Mouse (Mus musculus): Measurements from ENCODE around the gene Ttc39b. TPM values are rescaled to one million over a fixed set of nuclear protein-coding genes. Genes with fewer than 3 reads are reported as not detected.

Gene Ttc39b
- polyA plus RNA-seq, 1 experiment from 2014 or later: 2.7 TPM

- 67% methylated on average over 5 of the region's 5 CpGs for WGBS
- ATAC-seq: no peak
- Histone ChIP-seq H3K9me3 (ENCODE audit: control insufficient read depth) (no peaks in the 10 kb centered on the region), H3K36me3 (ENCODE audit: control insufficient read depth, insufficient read depth) (no peaks in the 10 kb centered on the region), H3K4me3 (ENCODE audit: low read depth, low read length) (no peak overlapping the region), H3K9ac (ENCODE audit: low read depth, low read length) (no peak overlapping the region), H3K27me3 (replicated peaks; ENCODE audit: control insufficient read depth, insufficient read depth, low read length) (no peaks in the 10 kb centered on the region), H3K4me2 (replicated peaks; ENCODE audit: low read depth) (no peak overlapping the region), H3K4me1 (replicated peaks; ENCODE audit: control insufficient read depth, insufficient read depth, low read length) (no peaks in the 10 kb centered on the region), H3K27ac (ENCODE audit: low read depth, low read length) (no peak overlapping the region)
- no peak for TF ChIP-seq CTCF (IDR thresholded peaks at IDR 0.05; ENCODE audit: low read depth)
These were observed 100.9 kb downstream of the Ttc39b start for GRCm38 (mm10) chr4:83223197-83223596.

GRCm38 (mm10) chr4:83220761-83221557, 103.1 kb downstream of the Ttc39b start:
- 77% methylated on average over 13 of the region's 13 CpGs for WGBS
- Histone ChIP-seq H3K4me3 (ENCODE audit: low read depth, low read length) (no peak overlapping the region), H3K27me3 (replicated peaks; ENCODE audit: control insufficient read depth, insufficient read depth, low read length) (no peaks in the 10 kb centered on the region), H3K4me2 (replicated peaks; ENCODE audit: low read depth) (no peak overlapping the region), H3K4me1 (replicated peaks; ENCODE audit: control insufficient read depth, insufficient read depth, low read length) (no peaks in the 10 kb centered on the region), H3K36me3 (ENCODE audit: control insufficient read depth, insufficient read depth) (no peaks in the 10 kb centered on the region), H3K9ac (ENCODE audit: low read depth, low read length) (no peak overlapping the region), H3K27ac (ENCODE audit: low read depth, low read length) (no peak overlapping the region), H3K9me3 (ENCODE audit: control insufficient read depth) (no peaks in the 10 kb centered on the region)
- no peak for ATAC-seq
- no peak for TF ChIP-seq CTCF (IDR thresholded peaks at IDR 0.05; ENCODE audit: low read depth)

GRCm38 (mm10) chr4:83219253-83219652, 104.8 kb downstream of the Ttc39b start:
- no peak overlapping the region for H3K4me2 ChIP-seq (replicated peaks; ENCODE audit: low read depth)
- no peak for TF ChIP-seq CTCF (IDR thresholded peaks at IDR 0.05; ENCODE audit: low read depth)
- no peaks in the 10 kb centered on the region for H3K4me1 ChIP-seq (replicated peaks; ENCODE audit: control insufficient read depth, insufficient read depth, low read length)
- ATAC-seq: no peak
- no peaks in the 10 kb centered on the region for H3K9me3 ChIP-seq (ENCODE audit: control insufficient read depth)
- H3K4me3 ChIP-seq (ENCODE audit: low read depth, low read length): no peak overlapping the region
- 82% methylated on average over 5 of the region's 5 CpGs for WGBS
- H3K36me3 ChIP-seq (ENCODE audit: control insufficient read depth, insufficient read depth): no peaks in the 10 kb centered on the region
- H3K27ac ChIP-seq (ENCODE audit: low read depth, low read length): no peak overlapping the region
- no peak overlapping the region for H3K9ac ChIP-seq (ENCODE audit: low read depth, low read length)
- no peaks in the 10 kb centered on the region for H3K27me3 ChIP-seq (replicated peaks; ENCODE audit: control insufficient read depth, insufficient read depth, low read length)

GRCm38 (mm10) chr4:83217128-83217527, 106.9 kb downstream of the Ttc39b start:
- Histone ChIP-seq H3K4me3 (ENCODE audit: low read depth, low read length) (no peak overlapping the region), H3K4me1 (replicated peaks; ENCODE audit: control insufficient read depth, insufficient read depth, low read length) (no peaks in the 10 kb centered on the region), H3K27me3 (replicated peaks; ENCODE audit: control insufficient read depth, insufficient read depth, low read length) (no peaks in the 10 kb centered on the region), H3K9me3 (ENCODE audit: control insufficient read depth) (no peaks in the 10 kb centered on the region), H3K27ac (ENCODE audit: low read depth, low read length) (no peak overlapping the region), H3K9ac (ENCODE audit: low read depth, low read length) (no peak overlapping the region), H3K4me2 (replicated peaks; ENCODE audit: low read depth) (no peak overlapping the region), H3K36me3 (ENCODE audit: control insufficient read depth, insufficient read depth) (no peaks in the 10 kb centered on the region)
- whole genome bisulfite sequencing: 87% methylated on average over 5 of the region's 5 CpGs
- ATAC-seq: no peak
- TF ChIP-seq CTCF (IDR thresholded peaks at IDR 0.05; ENCODE audit: low read depth): no peak

GRCm38 (mm10) chr4:83216381-83216780, 107.7 kb downstream of the Ttc39b start:
- Histone ChIP-seq H3K27ac (ENCODE audit: low read depth, low read length) (no peak overlapping the region), H3K27me3 (replicated peaks; ENCODE audit: control insufficient read depth, insufficient read depth, low read length) (no peaks in the 10 kb centered on the region), H3K4me3 (ENCODE audit: low read depth, low read length) (no peak overlapping the region), H3K4me1 (replicated peaks; ENCODE audit: control insufficient read depth, insufficient read depth, low read length) (no peaks in the 10 kb centered on the region), H3K4me2 (replicated peaks; ENCODE audit: low read depth) (no peak overlapping the region), H3K9ac (ENCODE audit: low read depth, low read length) (no peak overlapping the region), H3K36me3 (ENCODE audit: control insufficient read depth, insufficient read depth) (no peaks in the 10 kb centered on the region), H3K9me3 (ENCODE audit: control insufficient read depth) (no peaks in the 10 kb centered on the region)
- no peak for TF ChIP-seq CTCF (IDR thresholded peaks at IDR 0.05; ENCODE audit: low read depth)
- 71% methylated on average over 7 of the region's 7 CpGs for WGBS
- no peak for ATAC-seq

- TF ChIP-seq CTCF (IDR thresholded peaks at IDR 0.05; ENCODE audit: low read depth): no peak
- no peaks in the 10 kb centered on the region for H3K4me1 ChIP-seq (replicated peaks; ENCODE audit: control insufficient read depth, insufficient read depth, low read length)
- no peak overlapping the region for H3K4me3 ChIP-seq (ENCODE audit: low read depth, low read length)
- no peaks in the 10 kb centered on the region for H3K27me3 ChIP-seq (replicated peaks; ENCODE audit: control insufficient read depth, insufficient read depth, low read length)
- no peaks in the 10 kb centered on the region for H3K9me3 ChIP-seq (ENCODE audit: control insufficient read depth)
- H3K9ac ChIP-seq (ENCODE audit: low read depth, low read length): no peak overlapping the region
- no peaks in the 10 kb centered on the region for H3K36me3 ChIP-seq (ENCODE audit: control insufficient read depth, insufficient read depth)
- WGBS: 60% methylated on average over 1 of the region's 1 CpGs
- no peak overlapping the region for H3K4me2 ChIP-seq (replicated peaks; ENCODE audit: low read depth)
- no peak for ATAC-seq
- H3K27ac ChIP-seq (ENCODE audit: low read depth, low read length): no peak overlapping the region
These were observed 108.3 kb downstream of the Ttc39b start for GRCm38 (mm10) chr4:83215776-83216175.
